Mouse (Mus musculus) intestine, postnatal 0 days (tissue): ENCODE results near the gene Gm21992. TPM values are rescaled to one million over a fixed set of nuclear protein-coding genes. Genes with fewer than 3 reads are reported as not detected.

Source experiments
- ATAC-seq: fragments of 200-750 bp; cut with Nextera tagmentation; 2 replicates; pipeline ENCODE4 v1.8.0; 2017; ENCODE audit warnings: mild to moderate bottlenecking, moderate TSS enrichment, moderate library complexity
- H3K27ac ChIP-seq: fragments of 300-500 bp; sonication (generic); 2 replicates; pipeline ENCODE4 v1.5.1; 2014; ENCODE audit warnings: mild to moderate bottlenecking, low read depth, low read length, moderate library complexity
- H3K27me3 ChIP-seq: fragments of 300-500 bp; sonication (generic); replicated peaks from 2 replicates; pipeline ENCODE4 v1.6.1; 2014; ENCODE audit warnings: low read length, mixed read lengths; ENCODE audit not compliant: control insufficient read depth, insufficient read depth
- H3K36me3 ChIP-seq: fragments of 300-500 bp; sonication (generic); 2 replicates; pipeline ENCODE4 v1.6.1; 2014; ENCODE audit warnings: mild to moderate bottlenecking, moderate library complexity; ENCODE audit not compliant: control insufficient read depth, insufficient read depth
- H3K4me1 ChIP-seq: fragments of 300-500 bp; sonication (generic); replicated peaks from 2 replicates; pipeline ENCODE4 v1.6.1; 2014; ENCODE audit warnings: antibody characterized with exemption, low read length, mixed read lengths; ENCODE audit not compliant: control insufficient read depth, insufficient read depth
- H3K4me2 ChIP-seq: fragments of 300-500 bp; sonication (generic); replicated peaks from 2 replicates; pipeline ENCODE4 v1.6.1; 2014; ENCODE audit warnings: low read depth, mild to moderate bottlenecking, moderate library complexity
- H3K4me3 ChIP-seq: fragments of 300-500 bp; sonication (generic); 2 replicates; pipeline ENCODE4 v1.5.1; 2014; ENCODE audit warnings: low read depth, low read length
- H3K9ac ChIP-seq: fragments of 300-500 bp; sonication (generic); 2 replicates; pipeline ENCODE4 v1.6.1; 2014; ENCODE audit warnings: mild to moderate bottlenecking, low read depth, low read length
- H3K9me3 ChIP-seq: fragments of 300-500 bp; sonication (generic); 2 replicates; pipeline ENCODE4 v1.6.1; 2016; ENCODE audit warnings: mixed run types; ENCODE audit not compliant: control insufficient read depth
- CTCF ChIP-seq: sonication (generic); IDR thresholded peaks from 2 replicates; pipeline ENCODE4 v1.5.1; 2016; ENCODE audit warnings: low read depth, mild to moderate bottlenecking, control low read depth, antibody characterized with exemption, moderate library complexity
- WGBS: fragments of 180-500 bp; shearing (Covaris S2); extraction: QIAGEN DNeasy Blood & Tissue Kit; methylation state at CpG from one replicate; pipeline ENCODE4 v1.1.7; 2014; 5-methylcytosine and 5-hydroxymethylcytosine counted together
- polyA plus RNA-seq: library from polyadenylated mRNA; unstranded; fragments of >200 nt; fragmentation: Nextera tagmentation; extraction: Ambion mirVana; gene quantifications from 2 replicates; pipeline ENCODE4 v1.2.1, GENCODE M21; 2015

Gm21992 gene
- polyA plus RNA-seq, 1 experiment from 2014 or later = 19.5 TPM

- no peak overlapping the region for H3K27ac ChIP-seq
- peaks cover 23% of the 10 kb centered on the region for H3K27me3 ChIP-seq
- no peak overlapping the region for H3K4me3 ChIP-seq
- no peak for ATAC-seq
- 70% methylated on average over 2 of the region's 2 CpGs for whole genome bisulfite sequencing
- TF ChIP-seq CTCF = no peak
- no peak overlapping the region for H3K9ac ChIP-seq
- no peaks in the 10 kb centered on the region for H3K4me1 ChIP-seq
- no peaks in the 10 kb centered on the region for H3K9me3 ChIP-seq
- H3K36me3 ChIP-seq = no peaks in the 10 kb centered on the region
- no peak overlapping the region for H3K4me2 ChIP-seq
These were observed 94.1 kb downstream of the Gm21992 start for GRCm38 (mm10) chr19:4717281-4717680.

DNA sequence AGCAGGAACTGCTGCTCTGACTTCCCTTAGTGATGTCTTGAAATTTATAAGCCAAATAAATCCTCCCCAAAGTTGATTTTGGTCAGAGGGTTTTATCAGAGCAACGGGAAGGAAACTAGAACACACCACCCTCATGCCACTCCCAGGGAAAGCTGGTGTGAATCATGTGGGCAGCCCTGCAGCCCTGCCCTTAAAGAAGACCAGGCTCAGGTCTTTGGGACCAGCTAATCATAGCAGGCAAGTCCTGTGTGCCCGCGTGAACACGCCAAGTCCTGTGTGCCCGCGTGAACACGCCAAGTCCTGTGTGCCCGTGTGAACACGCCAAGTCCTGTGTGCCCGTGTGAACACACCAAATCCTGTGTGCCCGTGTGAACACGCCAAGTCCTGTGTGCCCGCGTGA is 94.7 kb downstream of the Gm21992 start:
- Histone ChIP-seq H3K4me1 (no peaks in the 10 kb centered on the region), H3K36me3 (no peaks in the 10 kb centered on the region), H3K9ac (no peak overlapping the region), H3K4me2 (no peak overlapping the region), H3K27ac (no peak overlapping the region), H3K27me3 (peaks cover 28% of the 10 kb centered on the region), H3K9me3 (no peaks in the 10 kb centered on the region), H3K4me3 (no peak overlapping the region)
- no peak for TF ChIP-seq CTCF
- no peak for ATAC-seq
- 95% methylated on average over 14 of the region's 14 CpGs for WGBS

DNA sequence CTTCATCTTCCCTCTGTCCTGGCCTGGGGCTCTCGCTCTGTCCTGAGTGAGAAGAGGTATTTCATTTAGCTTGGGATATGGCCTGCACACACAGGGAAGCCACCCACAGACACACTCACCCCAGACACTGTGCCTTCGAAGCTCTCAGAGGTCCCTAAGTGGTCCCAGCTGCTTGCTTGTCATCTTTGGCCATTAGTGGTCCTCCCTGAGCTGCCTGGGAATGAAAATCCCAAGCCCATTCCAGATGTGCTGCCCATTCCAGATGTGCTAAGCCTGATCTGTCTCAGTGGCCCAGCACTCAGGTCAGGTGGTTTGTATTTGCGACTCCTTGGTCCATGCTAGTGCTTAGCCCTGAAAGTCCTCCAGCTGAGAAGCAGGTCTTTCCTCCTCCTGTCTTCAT is 97.5 kb downstream of the Gm21992 start:
- peaks cover 46% of the 10 kb centered on the region for H3K27me3 ChIP-seq
- no peak overlapping the region for H3K4me3 ChIP-seq
- WGBS = 79% methylated on average over 3 of the region's 3 CpGs
- H3K9ac ChIP-seq = no peak overlapping the region
- H3K4me1 ChIP-seq = no peaks in the 10 kb centered on the region
- no peak for TF ChIP-seq CTCF
- no peak overlapping the region for H3K27ac ChIP-seq
- H3K36me3 ChIP-seq = no peaks in the 10 kb centered on the region
- H3K9me3 ChIP-seq = no peaks in the 10 kb centered on the region
- H3K4me2 ChIP-seq = no peak overlapping the region
- no peak for ATAC-seq

GRCm38 (mm10) chr19:4712781-4713526 is 98.5 kb downstream of the Gm21992 start:
- Histone ChIP-seq H3K4me1 (no peaks in the 10 kb centered on the region), H3K27me3 (peaks cover 46% of the 10 kb centered on the region), H3K4me3 (peak overlapping the region; percentile 46; the same call in 1 of the 2 replicates), H3K9me3 (no peaks in the 10 kb centered on the region), H3K27ac (no peak overlapping the region), H3K36me3 (no peaks in the 10 kb centered on the region), H3K4me2 (peak overlapping the region; percentile 81), H3K9ac (no peak overlapping the region)
- no peak for ATAC-seq
- WGBS = 55% methylated on average over 13 of the region's 13 CpGs
- no peak for TF ChIP-seq CTCF

DNA sequence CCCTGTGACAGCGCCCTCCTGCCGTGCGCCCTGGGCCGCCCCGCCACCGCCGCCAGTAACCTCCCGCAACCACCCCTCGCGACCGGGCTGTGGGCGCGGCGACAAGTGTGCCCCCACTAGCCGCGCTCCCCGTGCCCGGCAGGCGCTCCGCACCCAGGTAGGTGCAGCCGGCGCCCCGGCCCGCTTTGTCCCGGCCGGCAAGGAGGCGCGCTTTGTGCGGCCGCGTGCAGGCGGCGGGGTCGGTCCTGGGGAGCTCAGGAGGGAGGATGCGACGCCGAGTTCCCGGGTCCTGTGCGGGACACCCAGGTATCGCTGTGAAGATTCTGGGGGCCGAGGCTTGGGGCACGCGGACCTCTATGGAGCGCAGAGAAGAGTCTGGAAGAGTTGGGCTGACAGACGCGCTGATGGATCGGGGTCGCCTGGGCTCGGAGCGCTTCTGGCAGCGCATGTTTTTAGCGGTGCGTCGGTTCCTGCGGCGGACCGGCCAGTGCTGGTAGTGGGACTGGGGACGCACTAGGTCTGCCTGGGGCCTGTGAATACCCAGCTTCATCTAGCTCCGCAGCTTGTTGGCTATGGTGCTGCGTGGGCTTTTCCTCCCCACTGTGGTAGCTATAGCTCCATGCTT is 99.1 kb downstream of the Gm21992 start:
- peaks cover 46% of the 10 kb centered on the region for H3K27me3 ChIP-seq

GRCm38 (mm10) chr19:4711601-4712155 is 99.7 kb downstream of the Gm21992 start:
- H3K27me3 ChIP-seq = peaks cover 46% of the 10 kb centered on the region
- WGBS = 2% methylated on average over 34 of the region's 65 CpGs

More for the DNA sequence above, 99.1 kb downstream of the Gm21992 start:
- Histone ChIP-seq H3K27ac (no peak overlapping the region), H3K9me3 (no peaks in the 10 kb centered on the region), H3K4me2 (peak overlapping the region; percentile 81), H3K4me3 (peak overlapping the region; percentile 46), H3K9ac (peak overlapping the region; percentile 26), H3K36me3 (no peaks in the 10 kb centered on the region), H3K4me1 (no peaks in the 10 kb centered on the region)
- no peak; the same call in 1 of the 2 replicates for ATAC-seq
- WGBS = 1% methylated on average over 54 of the region's 60 CpGs
- TF ChIP-seq CTCF = no peak

More at GRCm38 (mm10) chr19:4711601-4712155, 99.7 kb downstream of the Gm21992 start:
- Histone ChIP-seq H3K4me2 (peak overlapping the region; percentile 81), H3K36me3 (no peaks in the 10 kb centered on the region), H3K27ac (no peak overlapping the region), H3K4me3 (peak overlapping the region; percentile 46), H3K4me1 (no peaks in the 10 kb centered on the region), H3K9me3 (no peaks in the 10 kb centered on the region), H3K9ac (peak overlapping the region; percentile 26)
- no peak for ATAC-seq
- TF ChIP-seq CTCF = no peak
